Mouse (Mus musculus) retina, adult 2 months (tissue): Measurements from ENCODE around the gene Kif1c.
"Not testable (repeated sequence)": the region's sequence is repeated elsewhere in the genome, so short reads cannot be mapped to it uniquely, and the experiment has no call there.

Source experiments
- DNase-seq: peaks from one replicate; pipeline ENCODE4 v3.0.0-alpha.2; 2012; ENCODE audit warnings: low read depth, low spot score

Gene Kif1c

DNA sequence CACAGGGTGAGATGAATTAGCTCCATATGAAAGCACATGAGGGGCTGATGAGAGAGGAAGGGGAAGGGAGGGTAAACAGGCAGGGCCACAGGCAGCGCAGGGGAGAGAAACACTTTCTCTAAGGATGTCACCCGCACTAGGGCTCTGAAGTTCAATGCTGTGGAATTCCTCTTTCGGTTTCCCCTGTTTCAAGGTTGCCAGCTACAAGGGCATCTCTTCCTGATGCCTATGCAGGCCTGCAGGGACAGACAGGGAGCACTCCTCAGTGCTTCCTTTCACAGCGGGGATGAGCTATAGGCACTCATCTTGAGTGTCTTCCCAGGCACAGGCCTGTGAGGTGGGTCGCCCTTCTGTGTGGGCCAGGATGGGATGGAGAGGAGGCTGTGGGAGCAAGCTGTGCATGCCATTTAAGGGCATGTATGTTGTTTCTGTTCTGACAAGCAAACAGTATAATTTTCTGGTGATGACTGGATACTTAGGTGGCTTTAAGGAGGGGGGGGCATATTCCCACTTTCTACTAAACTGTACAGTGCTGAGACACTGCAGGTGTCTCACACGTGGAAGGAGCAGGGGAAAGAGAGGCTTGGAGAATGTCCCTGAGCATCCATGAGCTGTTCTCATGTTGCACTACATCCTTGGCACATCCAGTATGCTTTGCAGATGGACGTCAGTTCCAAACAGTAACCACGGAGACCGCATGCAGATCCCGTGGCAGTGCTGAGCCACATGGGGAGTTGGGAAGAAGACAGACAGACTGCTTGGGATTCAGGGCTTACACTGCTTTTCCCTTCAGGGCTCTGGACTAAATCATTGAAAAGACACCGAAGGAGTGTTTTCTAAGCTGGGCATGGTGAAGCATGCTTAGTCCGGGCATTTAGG, 42.5 kb downstream of the Kif1c start:
- DNase-seq: no peak

DNA sequence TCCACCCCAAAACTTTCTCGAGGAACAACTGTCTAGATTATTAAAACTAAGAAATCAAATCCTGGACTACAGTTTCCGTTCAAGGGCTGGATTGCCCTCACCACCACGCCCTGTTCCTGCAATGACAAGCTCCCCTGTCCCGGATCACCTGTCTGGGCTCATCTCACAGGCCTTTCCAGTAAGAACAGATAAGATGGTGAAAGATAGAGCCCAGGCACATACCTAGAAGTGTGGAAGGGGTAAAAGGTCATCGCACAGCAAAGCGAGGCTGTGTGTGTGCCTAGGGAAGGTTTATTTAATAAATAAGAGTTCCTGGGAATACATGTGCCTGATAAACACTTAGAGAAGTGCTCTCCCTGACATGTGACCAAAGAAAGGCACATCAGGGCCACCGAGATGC, 45.3 kb downstream of the Kif1c start:
- no peak for DNase-seq

DNA sequence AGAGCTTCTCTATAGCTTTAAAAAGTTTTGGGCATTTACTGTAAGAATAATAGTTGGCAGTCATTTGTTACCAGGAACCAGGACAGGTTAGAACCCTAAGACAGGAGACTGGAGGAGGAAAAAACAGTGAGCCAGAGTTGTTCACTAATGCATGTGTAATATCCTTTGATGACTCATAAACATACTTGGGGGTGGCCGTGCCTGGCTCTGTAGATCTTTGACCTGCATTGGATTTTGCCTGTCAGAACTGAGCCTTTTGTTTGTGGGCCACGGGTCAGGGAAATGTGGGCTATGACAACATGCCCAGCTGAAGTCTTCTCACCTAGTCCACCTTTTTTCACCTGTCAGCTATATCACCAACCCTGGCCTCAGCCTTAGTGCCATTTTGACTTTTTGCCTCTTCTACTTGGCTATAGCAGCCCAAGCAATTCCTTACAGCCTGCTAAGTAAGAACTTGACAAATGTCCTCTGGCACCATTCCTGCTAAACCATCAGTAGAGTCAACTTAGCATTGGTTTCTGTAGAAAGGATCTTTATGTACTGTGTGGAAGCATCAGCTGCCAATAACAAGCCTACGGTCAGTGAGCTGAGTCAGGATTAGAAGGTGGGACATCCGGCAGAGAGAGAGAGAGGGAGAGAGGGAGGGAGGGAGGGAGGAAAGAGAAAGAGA, 47.7 kb downstream of the Kif1c start:
- DNase-seq: no peak

DNA sequence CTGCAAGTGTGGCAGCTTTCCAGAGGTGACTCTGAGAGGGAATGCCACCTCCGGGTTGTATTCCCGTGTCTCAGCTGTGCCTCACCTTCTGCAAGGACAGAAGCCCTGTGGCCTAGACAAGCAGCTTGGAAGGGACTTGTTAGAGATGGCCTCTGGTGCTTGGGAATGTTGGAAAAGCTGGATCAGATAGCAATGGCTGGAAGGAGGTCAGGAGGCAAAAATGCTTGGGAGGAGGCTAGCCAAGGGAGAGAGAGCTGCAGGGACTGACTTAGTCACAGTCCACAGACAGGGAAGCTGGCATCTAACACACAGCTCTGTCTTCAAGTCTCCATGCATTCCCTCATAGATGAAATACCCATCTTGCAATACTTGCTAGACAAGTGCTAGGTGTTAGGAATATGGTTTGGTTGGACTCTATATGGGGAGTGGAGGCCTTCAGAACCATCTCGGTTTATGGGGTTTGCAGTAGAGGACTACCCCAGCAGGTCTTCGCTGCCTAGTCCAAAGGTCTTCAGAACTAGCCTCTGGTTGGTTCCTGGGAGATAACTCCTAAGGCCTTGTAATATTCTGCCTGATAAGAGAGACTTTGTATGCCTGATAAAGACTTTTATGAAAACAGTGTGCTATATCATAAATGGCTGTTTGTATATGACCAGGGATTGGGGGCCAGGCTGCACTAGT, 52.1 kb downstream of the Kif1c start:
- DNase-seq: no peak

DNA sequence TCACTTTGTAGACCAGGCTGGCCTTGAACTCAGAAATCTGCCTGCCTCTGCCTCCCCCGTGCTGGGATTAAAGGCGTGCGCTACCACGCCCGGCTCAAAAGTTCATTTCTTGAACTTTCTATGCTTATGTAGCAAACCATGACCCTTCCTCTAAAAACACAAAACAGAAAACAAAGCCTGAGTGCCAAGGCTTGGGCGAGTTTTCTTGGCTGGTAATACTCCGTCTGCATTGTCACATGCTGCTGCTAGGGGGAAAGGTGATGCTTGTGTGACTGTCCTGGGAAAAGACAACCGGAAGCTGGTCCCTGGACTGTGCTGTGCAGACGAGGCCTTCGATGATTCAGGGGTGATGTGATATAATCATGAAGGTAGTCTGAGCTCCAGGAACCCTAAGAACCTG, 52.8 kb downstream of the Kif1c start:
- no peak for DNase-seq

DNA sequence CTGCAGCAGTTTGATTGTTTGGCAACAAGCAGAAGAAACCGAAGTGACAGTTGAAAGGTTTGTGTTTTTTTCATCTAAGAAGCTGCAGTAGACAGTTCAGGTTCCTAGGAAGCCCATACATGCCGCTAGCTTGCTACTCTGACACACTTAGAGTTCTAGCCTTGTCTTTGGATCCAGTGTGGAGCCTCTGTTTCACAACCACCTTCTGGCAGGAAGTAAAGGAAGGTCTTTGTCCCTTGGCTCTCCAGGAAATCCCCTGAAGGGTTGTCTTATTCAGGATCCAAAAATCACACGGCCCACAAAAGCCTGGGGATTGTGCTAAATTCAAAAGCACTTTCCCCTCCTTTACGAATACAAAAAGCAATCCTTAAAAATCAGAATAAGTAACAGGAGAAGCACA, 54.1 kb downstream of the Kif1c start:
- DNase-seq: no peak

DNA sequence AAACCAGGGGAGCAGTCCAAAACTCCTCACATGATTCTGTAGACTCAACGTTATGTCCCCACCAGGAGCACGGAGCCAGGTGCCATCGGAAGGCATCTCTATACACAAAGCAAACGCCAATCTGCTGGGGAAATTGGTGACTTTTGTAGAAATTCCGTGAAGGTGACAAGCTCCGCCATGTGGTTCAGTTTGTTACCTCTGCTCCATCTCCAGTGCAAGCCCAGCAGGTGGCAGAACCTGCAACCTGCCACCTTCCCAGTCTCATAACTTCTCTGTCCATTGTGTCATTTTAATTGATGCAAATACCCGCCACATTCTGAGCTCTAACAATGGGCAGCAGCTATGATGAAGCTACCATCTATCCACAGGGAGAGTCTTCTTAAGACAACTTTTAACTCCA, 54.6 kb downstream of the Kif1c start:
- no peak for DNase-seq

DNA sequence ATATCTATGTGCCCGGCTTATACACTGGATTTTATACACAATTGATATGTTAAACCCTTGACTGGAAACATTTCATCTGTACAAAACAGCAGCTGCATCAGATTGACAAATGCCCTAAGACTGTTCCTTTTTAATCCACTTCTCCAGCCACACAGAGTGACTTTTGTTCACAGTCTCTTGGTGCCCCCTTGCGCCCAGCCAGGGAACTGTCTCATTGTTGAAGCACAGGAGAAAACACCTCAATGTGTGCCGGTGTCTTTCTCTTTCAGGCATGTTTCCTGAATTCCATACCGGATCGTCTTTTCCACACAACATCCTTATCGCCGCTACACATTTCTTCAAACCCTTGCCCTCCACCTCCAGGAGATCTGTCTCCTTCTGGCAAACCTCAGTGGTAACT, 55.3 kb downstream of the Kif1c start:
- DNase-seq: peak; percentile 72

DNA sequence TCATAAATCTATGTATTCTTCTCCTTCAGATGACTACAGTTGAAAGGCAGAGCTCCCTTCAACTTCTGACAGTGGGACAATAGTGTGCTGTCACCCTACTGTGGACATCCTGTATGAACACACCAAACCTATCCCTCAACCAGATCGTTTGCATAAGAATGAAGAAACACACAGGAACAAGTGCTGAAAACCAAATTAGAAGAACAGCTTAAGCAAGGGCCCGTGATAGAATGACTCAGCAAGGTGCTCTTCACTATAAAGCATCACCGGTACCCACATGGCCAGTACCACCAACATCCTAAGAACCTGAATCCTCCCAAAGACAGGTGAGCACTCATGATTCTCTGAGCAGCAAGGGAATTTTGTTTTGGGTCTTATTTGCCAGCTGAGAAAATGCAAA, 60.1 kb downstream of the Kif1c start:
- not testable (repeated sequence) for DNase-seq

DNA sequence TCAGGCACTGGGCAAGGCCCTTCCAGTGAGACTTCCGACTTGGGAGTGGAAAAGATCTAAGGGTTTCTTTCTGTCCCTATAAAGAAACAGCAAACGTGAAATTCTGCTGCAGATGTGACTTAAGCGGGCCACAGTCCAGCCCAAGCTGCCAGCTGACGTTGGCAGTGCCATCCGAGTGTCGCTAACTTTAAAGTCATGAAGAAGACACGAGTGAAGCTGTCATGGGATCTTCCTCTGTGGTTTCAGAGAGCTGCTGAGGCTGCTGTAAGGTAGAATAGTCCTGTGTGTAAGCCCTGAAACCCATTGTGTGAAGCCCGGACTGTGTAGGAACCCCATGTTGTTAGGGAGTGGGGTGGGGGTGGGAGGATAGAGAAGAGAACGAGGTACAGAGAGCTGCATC, 62.3 kb downstream of the Kif1c start:
- no peak for DNase-seq

DNA sequence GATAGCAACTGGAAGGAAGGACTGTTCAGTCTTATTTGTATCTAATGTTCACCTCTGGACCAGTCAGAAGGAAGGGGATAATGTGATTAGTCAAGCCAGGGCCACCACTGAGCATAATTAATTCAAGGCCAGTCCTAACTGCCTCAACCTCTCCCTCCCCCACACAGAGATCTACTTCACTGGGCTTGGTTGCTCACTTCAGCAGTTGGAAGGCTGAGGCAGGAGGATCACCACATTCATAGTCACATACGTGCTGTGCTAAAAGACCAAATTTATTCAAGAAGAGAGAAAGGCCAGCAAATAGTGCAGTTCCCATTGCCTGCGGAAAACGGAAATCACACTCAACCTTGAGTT, 63.2 kb downstream of the Kif1c start:
- peak; percentile 8 for DNase-seq

DNA sequence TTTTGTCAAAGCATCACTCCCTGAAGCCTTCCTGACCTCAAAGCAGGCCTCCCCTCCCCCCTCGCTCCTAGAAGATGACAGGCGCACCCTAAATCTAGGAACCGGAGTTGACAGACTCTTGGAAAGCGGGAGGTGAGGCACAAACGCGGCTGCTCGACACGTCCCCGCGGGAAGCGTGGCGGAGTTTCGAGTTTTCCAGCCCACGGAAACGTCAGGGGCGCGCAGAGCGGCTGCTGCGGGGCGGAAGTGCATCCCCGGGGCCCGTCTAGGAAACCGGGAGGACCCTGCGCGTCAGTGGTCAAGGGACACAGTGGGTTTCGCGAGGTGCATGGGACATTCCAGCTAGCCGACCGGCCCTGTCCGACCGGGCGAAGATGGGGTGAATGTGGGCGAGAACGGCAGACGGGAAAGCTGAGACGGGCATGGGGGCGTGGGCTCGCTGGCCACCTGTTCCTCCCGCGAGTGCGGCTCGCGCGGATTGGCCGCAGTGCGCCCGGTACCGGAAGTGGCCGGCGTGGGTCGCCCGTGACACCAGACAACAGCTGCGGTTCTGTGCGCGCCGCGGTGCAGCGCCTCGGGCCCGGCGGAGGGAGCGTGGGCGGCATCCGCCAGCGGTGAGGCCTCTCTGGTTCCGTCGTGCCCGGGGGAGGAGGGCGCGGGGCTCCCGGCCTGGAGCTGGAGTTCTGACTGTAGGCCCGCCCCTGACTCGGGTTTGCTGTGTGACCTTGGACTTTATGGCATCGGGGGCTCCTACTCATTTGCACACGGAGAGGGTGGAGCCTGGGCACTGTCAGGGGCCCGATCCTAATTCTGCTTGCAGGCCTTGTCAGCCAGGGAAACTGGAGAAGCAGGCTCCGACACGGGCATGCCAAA, 63.8 kb downstream of the Kif1c start, which contains the start of gene Zfp3:
Zfp3 (plus strand) TSS at position 274 of the 873 bp plus-strand sequence.
- DNase-seq: peak; percentile 56

DNA sequence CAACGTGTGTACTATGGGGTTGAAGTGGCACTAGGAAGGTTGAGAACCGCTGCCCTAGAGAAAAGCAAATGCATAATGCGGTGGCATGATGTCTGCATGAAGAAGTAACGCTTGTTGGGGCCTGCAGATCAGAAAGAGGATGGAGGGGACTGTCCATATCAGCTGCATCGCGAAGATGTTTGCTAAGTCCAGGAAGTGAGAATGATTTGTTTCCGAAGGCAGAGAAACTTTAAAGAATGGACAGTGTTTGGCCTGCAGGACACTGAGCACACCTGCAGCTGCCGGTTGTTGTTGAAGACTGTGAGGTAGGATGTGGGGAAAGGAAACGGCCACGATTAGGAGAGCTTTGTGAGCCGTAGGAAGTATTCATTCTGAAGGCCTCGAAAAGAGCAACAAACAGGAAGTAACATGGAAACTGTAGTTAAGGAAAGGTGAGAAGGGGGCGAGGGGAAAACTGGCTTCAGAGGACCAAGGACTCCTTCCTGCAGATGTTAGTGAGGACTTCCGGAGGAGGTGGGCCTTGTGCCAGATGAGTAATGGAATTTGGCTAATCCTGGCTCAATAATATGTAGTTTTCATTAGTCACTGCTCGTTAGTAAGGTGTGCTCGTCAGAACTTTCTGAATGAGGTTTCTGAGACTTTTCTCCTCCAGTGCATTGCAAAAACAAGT, 65.6 kb downstream of the Kif1c start:
- no peak for DNase-seq

DNA sequence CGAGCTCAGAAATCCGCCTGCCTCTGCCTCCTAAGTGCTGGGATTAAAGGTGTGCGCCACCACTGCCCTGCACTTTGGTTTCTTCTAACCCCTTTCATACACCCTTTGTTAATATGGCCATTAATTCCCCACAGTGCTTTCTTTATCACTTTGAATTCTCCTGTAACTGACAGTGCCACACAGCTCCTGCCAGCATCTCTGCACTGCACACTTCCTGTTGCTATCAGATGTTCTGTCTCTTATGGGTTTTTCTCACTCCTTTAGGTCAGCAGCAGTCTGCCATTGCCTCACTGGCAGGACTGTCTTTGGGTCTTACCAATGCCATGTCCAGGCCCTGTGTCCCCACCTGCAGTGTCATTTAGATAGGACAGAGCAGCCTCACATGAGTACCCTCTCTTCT, 70.5 kb downstream of the Kif1c start:
- no peak for DNase-seq

DNA sequence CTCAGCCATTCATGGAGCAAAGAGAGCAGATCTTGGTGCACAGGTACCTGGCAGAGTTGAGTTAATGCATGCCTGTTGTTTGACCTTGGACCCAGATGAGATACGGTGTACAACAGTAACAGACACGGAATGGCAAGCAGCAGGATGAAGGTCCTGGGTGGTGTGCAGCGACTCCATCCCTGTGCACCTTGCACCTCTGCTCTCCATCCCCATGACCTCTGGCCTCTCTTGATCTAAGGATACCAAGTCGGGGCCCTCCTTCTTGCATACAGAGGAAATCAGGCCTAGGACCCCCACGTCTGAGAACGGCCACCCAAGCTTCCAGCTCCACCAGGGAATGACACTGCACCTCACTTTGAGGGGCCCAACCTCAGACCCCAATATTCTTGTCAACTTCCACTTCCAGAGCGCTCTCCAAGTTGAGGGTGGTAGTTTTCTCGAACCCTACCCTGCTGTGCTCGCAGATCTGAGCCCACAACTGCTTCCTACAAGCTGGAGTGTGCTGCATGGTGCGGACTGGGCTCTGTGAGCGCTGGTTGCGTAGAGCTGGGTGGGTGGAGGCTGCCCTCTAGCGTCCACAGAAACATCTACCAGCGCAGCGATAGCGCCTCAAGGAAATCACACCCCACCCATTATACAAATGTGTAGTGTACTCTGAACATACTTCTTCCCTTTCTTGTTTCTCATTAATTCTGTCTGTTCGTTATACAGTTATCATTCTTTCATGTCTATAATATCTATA, 76.7 kb downstream of the Kif1c start:
- peak; percentile 39 for DNase-seq

DNA sequence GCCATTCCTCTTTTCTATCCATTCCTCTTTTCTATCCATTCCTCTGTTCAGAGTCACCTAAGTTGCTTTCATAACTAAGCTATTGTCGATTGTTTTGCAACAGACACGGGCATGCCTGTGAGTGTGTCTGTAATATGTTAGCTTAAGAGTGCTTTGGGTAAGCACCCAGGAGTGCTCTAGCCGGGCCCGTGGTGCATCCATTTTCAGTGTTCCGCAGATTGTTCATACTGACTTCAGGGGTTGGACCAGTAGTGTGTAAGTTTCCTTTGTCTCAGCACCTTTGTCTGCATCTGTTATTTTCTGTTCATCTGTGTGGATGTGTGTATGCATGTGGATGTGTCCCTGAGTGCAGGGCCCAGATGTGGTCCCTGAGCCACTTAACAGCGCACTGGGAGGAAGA, 77.3 kb downstream of the Kif1c start:
- no peak for DNase-seq

DNA sequence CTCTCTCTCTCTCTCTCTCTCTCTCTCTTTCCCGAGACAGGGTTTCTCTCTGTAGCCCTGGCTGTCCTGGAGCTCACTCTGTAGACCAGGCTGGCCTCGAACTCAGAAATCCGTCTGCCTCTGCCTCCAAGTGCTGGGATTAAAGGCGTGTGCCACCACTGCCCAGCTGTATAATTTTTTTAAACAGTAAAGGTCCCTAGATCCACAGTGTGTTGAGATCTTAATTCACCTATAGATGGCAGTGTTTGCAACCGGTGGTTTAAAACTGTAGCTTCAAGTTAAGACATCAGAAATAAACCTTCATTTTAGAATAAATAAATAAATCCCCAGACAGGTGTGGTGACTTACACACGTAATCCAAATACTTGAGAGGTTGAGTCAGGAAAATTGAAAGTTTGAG, 77.7 kb downstream of the Kif1c start:
- not testable (repeated sequence) for DNase-seq
